Mouse (Mus musculus) cerebellum, postnatal 36 days (tissue): ENCODE measurements at regions not wholly inside any gene's neighbourhood (a gene's known extent, or its start where the extent isn't known, plus 50 kb on each side); places are given as distances from the start of the nearest gene placed in this dataset.

Experiments used
- DNase-seq, 2 experiments: peaks; one replicate each; pipeline ENCODE4 v3.0.0; 2021 to 2022; ENCODE audit warnings: mixed read lengths in 2 of 2

GRCm38 (mm10) chrX:166718075-166718474 is 132.6 kb upstream of the Egfl6 start:
- DNase-seq = no peak

GRCm38 (mm10) chrX:166709306-166709705 is 123.8 kb upstream of the Egfl6 start:
- DNase-seq = no peak

- DNase-seq = no peak
Measured at GRCm38 (mm10) chrX:166708106-166708505, 122.6 kb upstream of the Egfl6 start.

GRCm38 (mm10) chrX:166707029-166707428 is 121.5 kb upstream of the Egfl6 start:
- DNase-seq = no peak

- no peak for DNase-seq
Measured at GRCm38 (mm10) chrX:166704311-166704710, 118.8 kb upstream of the Egfl6 start.

GRCm38 (mm10) chrX:166694219-166694618 is 108.7 kb upstream of the Egfl6 start:
- no peak for DNase-seq

GRCm38 (mm10) chrX:166688779-166689178 is 103.3 kb upstream of the Egfl6 start:
- DNase-seq = no peak

- no peak for DNase-seq
Measured at GRCm38 (mm10) chrX:166673404-166673803, 87.9 kb upstream of the Egfl6 start.

GRCm38 (mm10) chrX:166672617-166673016 is 87.1 kb upstream of the Egfl6 start:
- DNase-seq = no peak

GRCm38 (mm10) chrX:166671853-166672252 is 86.3 kb upstream of the Egfl6 start:
- no peak for DNase-seq

- DNase-seq = no peak
Measured at GRCm38 (mm10) chrX:166666304-166666703, 80.8 kb upstream of the Egfl6 start.

GRCm38 (mm10) chrX:166661808-166662207 is 76.3 kb upstream of the Egfl6 start:
- DNase-seq = peak; percentile 13 to 15

GRCm38 (mm10) chrX:166661043-166661718 is 75.7 kb upstream of the Egfl6 start:
- no peak for DNase-seq

GRCm38 (mm10) chrX:166660715-166661042 is 75.2 kb upstream of the Egfl6 start:
- DNase-seq = peak; percentile 65 to 71

- peak; percentile 6 to 32 for DNase-seq
Measured at GRCm38 (mm10) chrX:166652400-166652799, 66.9 kb upstream of the Egfl6 start.

GRCm38 (mm10) chrX:166645713-166646112 is 60.2 kb upstream of the Egfl6 start:
- no peak for DNase-seq

GRCm38 (mm10) chrX:166641256-166641655 is 55.7 kb upstream of the Egfl6 start:
- DNase-seq = no peak

GRCm38 (mm10) chrX:166640258-166640657 is 54.7 kb upstream of the Egfl6 start:
- DNase-seq = no peak
